Mouse (Mus musculus) cerebellum, adult 2 months (tissue): Measurements from ENCODE around the gene Saa4.

Source experiments
- CTCF ChIP-seq: fragments of 200-500 bp; IDR thresholded peaks from 2 replicates; pipeline ENCODE4 v1.5.1; 2011; ENCODE audit warnings: low read depth, mild to moderate bottlenecking, control low read depth, low read length, moderate library complexity, borderline replicate concordance; ENCODE audit not compliant: insufficient read depth
- POLR2A ChIP-seq: fragments of 200-500 bp; IDR thresholded peaks from 2 replicates; pipeline ENCODE4 v1.6.1; 2011; ENCODE audit warnings: low read length, control low read depth, borderline replicate concordance; ENCODE audit not compliant: insufficient read depth

GRCm38 (mm10) chr7:46678417-46678816, 54.0 kb downstream of the Saa4 start:
- TF ChIP-seq POLR2A (no peak), CTCF (no peak)
